Mouse (Mus musculus): ENCODE measurements around the gene Rgs3. TPM values are rescaled to one million over a fixed set of nuclear protein-coding genes. Genes with fewer than 3 reads are reported as not detected.

Gene Rgs3
- polyA plus RNA-seq, 1 experiment from 2014 or later: 37.0 TPM

DNA sequence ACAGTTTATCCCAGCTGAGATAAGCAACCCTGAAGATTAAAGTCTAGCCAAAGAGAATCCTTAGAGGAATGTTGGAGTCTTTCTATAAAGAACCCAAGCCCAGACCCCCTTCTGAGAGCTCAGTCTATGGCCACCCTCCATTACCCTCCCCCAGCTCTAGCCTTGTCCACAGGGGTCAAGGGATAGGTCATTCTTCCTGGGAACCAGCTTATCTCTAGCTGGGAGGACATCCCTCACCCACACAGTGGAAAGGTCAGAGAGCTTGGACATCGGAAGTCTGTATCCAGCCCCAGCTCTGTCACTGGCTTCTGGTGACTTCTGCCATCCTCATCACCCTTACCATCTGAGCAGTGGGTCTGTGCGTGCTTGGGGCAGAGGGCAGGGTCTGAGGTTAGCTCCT, 75.2 kb downstream of the Rgs3 start:
- Histone ChIP-seq H3K4me2 (no peak overlapping the region), H3K9me3 (ENCODE audit: low read depth, low read length) (no peaks in the 10 kb centered on the region), H3K27me3 (ENCODE audit: insufficient read depth, low read length) (no peaks in the 10 kb centered on the region), H3K4me1 (ENCODE audit: insufficient read depth) (peaks cover 15% of the 10 kb centered on the region), H3K4me3 (ENCODE audit: low read depth, low read length) (no peak overlapping the region), H3K27ac (ENCODE audit: low read depth) (peak overlapping the region; percentile 30; the same call in 1 of the 2 replicates), H3K36me3 (ENCODE audit: insufficient read depth) (0 out of 2 replicates have a peak, but pooled peaks cover 6% of the 10 kb centered on the region), H3K9ac (no peak overlapping the region)
- 37% methylated on average over 2 of the region's 2 CpGs for WGBS
- TF ChIP-seq CTCF (IDR thresholded peaks at IDR 0.05; ENCODE audit: low read depth): no peak
- DNase-seq (no peak), ATAC-seq (ENCODE audit: insufficient read depth) (no peak)

DNA sequence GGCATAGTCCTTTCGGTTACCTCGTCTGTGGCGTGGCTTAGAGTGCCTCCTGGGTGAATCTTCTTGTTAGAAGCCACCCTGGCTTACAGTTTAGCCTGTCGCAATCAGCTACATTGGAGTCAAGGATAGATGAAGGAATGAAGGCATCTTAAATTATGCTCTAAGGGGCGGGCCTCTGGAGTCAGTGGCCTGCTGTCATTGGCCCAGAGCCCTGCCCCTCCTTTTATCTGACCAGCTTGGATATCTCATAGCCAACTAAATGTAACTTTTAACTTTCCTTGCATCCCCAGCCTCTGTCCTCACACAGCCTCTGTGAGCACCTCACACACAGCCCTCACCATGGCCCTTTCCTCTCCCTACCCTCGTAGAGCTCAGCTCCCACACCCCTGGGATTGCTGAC, 76.4 kb downstream of the Rgs3 start:
- Histone ChIP-seq H3K4me1 (ENCODE audit: insufficient read depth) (peaks cover 19% of the 10 kb centered on the region), H3K4me2 (no peak overlapping the region), H3K27me3 (ENCODE audit: insufficient read depth, low read length) (no peaks in the 10 kb centered on the region), H3K9me3 (ENCODE audit: low read depth, low read length) (no peaks in the 10 kb centered on the region), H3K9ac (no peak overlapping the region), H3K36me3 (ENCODE audit: insufficient read depth) (0 out of 2 replicates have a peak, but pooled peaks cover 11% of the 10 kb centered on the region), H3K4me3 (ENCODE audit: low read depth, low read length) (no peak overlapping the region), H3K27ac (ENCODE audit: low read depth) (no peak overlapping the region)
- TF ChIP-seq CTCF (IDR thresholded peaks at IDR 0.05; ENCODE audit: low read depth): no peak
- 73% methylated on average over 6 of the region's 6 CpGs for WGBS
- ATAC-seq (ENCODE audit: insufficient read depth): peak; percentile 33; the same call in 1 of the 2 replicates
- peak; percentile 33 for DNase-seq

DNA sequence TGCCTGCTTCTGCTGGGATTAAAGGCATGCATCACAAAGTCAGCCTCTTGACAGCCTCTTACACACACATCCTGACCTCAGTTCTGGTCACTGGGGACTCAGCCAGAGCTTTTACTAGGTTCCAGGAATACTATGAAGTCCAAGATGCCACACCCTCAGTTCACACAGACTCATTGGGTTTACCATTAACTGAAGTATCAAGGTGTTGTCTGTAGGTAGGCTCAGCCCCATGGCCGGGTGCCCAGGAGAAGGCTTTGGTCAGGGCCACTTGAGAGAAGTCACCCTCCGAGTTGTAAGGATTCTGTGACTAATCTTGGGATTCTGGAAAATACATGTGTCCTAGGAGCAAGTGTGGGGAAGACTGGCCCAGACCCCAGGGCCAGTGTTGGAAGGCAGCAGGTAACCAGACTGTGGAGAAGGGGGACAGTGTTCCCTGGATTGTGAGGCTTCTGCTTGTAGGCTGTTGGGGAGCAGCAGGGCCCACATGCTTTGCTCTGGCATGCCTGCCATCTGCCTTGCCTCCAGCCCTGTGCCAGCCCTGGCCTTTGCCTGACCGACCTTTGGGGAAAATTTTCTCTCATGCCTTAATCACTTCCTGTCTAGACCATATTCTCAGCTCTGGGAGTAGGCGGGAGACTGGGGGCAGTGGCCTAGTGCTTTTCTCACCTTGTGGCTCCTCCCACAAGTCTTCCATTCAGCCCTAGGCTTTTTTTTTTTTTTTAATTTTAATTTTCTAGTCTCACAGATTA, 78.4 kb downstream of the Rgs3 start:
- peaks cover 25% of the 10 kb centered on the region for H3K4me1 ChIP-seq (ENCODE audit: insufficient read depth)
- no peak for DNase-seq

DNA sequence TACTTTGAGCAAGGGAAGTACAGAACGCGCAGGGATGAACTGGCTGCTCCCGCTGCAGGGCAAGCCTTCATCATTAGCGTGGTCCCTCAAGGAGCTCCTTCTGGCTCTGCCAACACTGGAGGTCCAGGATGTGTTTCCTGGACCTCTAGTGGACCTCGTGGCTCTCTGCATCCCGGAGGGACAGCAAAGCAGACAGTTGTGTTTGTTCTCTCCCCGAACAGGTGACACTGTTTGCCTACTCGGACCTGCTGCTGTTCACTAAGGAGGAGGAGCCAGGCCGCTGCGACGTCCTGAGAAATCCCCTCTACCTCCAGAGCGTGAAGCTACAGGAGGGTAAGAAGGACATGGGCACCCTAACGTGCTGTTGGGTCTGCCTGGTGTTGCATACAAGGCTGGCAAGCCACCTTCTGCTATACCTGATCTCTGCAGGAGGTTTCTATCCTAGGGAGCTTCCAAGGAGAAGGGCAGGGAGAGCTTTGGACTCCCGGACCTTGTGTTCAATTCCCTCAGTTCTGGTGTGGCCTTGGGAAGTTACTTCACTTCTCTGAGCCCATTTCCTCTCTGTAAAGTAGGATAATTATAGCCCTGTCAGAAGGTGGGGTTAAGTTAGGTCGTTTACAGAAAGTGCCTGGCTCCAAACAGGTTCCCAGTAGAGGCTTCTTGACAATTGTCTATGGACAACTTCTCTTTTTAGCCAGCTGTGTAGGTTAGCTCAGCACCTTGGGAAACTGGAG, 81.0 kb downstream of the Rgs3 start:
- H3K36me3 ChIP-seq (ENCODE audit: insufficient read depth): peaks cover 16% of the 10 kb centered on the region; the same call in 1 of the 2 replicates
- no peak overlapping the region for H3K9ac ChIP-seq
- ATAC-seq (ENCODE audit: insufficient read depth) (no peak), DNase-seq (no peak)
- peak overlapping the region; percentile 27; the same call in 1 of the 2 replicates for H3K27ac ChIP-seq (ENCODE audit: low read depth)
- WGBS: 54% methylated on average over 15 of the region's 15 CpGs
- H3K27me3 ChIP-seq (ENCODE audit: insufficient read depth, low read length): no peaks in the 10 kb centered on the region
- TF ChIP-seq CTCF (IDR thresholded peaks at IDR 0.05; ENCODE audit: low read depth): peak; percentile 26; the same call in 1 of the 2 replicates
- no peaks in the 10 kb centered on the region for H3K9me3 ChIP-seq (ENCODE audit: low read depth, low read length)
- H3K4me1 ChIP-seq (ENCODE audit: insufficient read depth): peaks cover 12% of the 10 kb centered on the region
- no peak overlapping the region for H3K4me2 ChIP-seq
- no peak overlapping the region for H3K4me3 ChIP-seq (ENCODE audit: low read depth, low read length)

More for the DNA sequence above, 78.4 kb downstream of the Rgs3 start:
- no peak for ATAC-seq (ENCODE audit: insufficient read depth)
- 62% methylated on average over 4 of the region's 4 CpGs for WGBS
- Histone ChIP-seq H3K27ac (ENCODE audit: low read depth) (no peak overlapping the region), H3K9ac (no peak overlapping the region), H3K36me3 (ENCODE audit: insufficient read depth) (0 out of 2 replicates have a peak, but pooled peaks cover 12% of the 10 kb centered on the region), H3K4me3 (ENCODE audit: low read depth, low read length) (no peak overlapping the region), H3K9me3 (ENCODE audit: low read depth, low read length) (no peaks in the 10 kb centered on the region), H3K27me3 (ENCODE audit: insufficient read depth, low read length) (no peaks in the 10 kb centered on the region), H3K4me2 (no peak overlapping the region)
- TF ChIP-seq CTCF (IDR thresholded peaks at IDR 0.05; ENCODE audit: low read depth): no peak

GRCm38 (mm10) chr4:62641230-62641589, 81.6 kb downstream of the Rgs3 start:
- H3K4me2 ChIP-seq: no peak overlapping the region
- H3K27me3 ChIP-seq (ENCODE audit: insufficient read depth, low read length): no peaks in the 10 kb centered on the region
- peaks cover 12% of the 10 kb centered on the region for H3K4me1 ChIP-seq (ENCODE audit: insufficient read depth)
- no peak overlapping the region for H3K9ac ChIP-seq
- H3K27ac ChIP-seq (ENCODE audit: low read depth): peak overlapping the region; percentile 27; the same call in 1 of the 2 replicates
- WGBS: 20% methylated on average over 11 of the region's 11 CpGs
- no peak for ATAC-seq (ENCODE audit: insufficient read depth)
- H3K4me3 ChIP-seq (ENCODE audit: low read depth, low read length): no peak overlapping the region
- peak; percentile 34 for DNase-seq
- H3K9me3 ChIP-seq (ENCODE audit: low read depth, low read length): no peaks in the 10 kb centered on the region
- H3K36me3 ChIP-seq (ENCODE audit: insufficient read depth): peaks cover 16% of the 10 kb centered on the region; the same call in 1 of the 2 replicates
- TF ChIP-seq CTCF (IDR thresholded peaks at IDR 0.05; ENCODE audit: low read depth): no peak

- peaks cover 12% of the 10 kb centered on the region for H3K4me1 ChIP-seq (ENCODE audit: insufficient read depth)
Measured at GRCm38 (mm10) chr4:62641656-62642055, 82.0 kb downstream of the Rgs3 start.

GRCm38 (mm10) chr4:62643401-62643800, 83.8 kb downstream of the Rgs3 start:
- peak; percentile 15; the same call in 1 of the 2 replicates for ATAC-seq (ENCODE audit: insufficient read depth)
- peaks cover 16% of the 10 kb centered on the region; the same call in 1 of the 2 replicates for H3K36me3 ChIP-seq (ENCODE audit: insufficient read depth)
- no peaks in the 10 kb centered on the region for H3K9me3 ChIP-seq (ENCODE audit: low read depth, low read length)
- H3K4me1 ChIP-seq (ENCODE audit: insufficient read depth): peaks cover 12% of the 10 kb centered on the region
- H3K9ac ChIP-seq: no peak overlapping the region
- no peak for TF ChIP-seq CTCF (IDR thresholded peaks at IDR 0.05; ENCODE audit: low read depth)
- DNase-seq: no peak
- H3K4me3 ChIP-seq (ENCODE audit: low read depth, low read length): no peak overlapping the region
- H3K4me2 ChIP-seq: no peak overlapping the region
- no peaks in the 10 kb centered on the region for H3K27me3 ChIP-seq (ENCODE audit: insufficient read depth, low read length)
- H3K27ac ChIP-seq (ENCODE audit: low read depth): no peak overlapping the region
- 76% methylated on average over 8 of the region's 8 CpGs for WGBS

More at GRCm38 (mm10) chr4:62641656-62642055, 82.0 kb downstream of the Rgs3 start:
- Histone ChIP-seq H3K9ac (no peak overlapping the region), H3K36me3 (ENCODE audit: insufficient read depth) (peaks cover 16% of the 10 kb centered on the region; the same call in 1 of the 2 replicates), H3K4me3 (ENCODE audit: low read depth, low read length) (no peak overlapping the region), H3K27me3 (ENCODE audit: insufficient read depth, low read length) (no peaks in the 10 kb centered on the region), H3K9me3 (ENCODE audit: low read depth, low read length) (no peaks in the 10 kb centered on the region), H3K27ac (ENCODE audit: low read depth) (0 out of 2 replicates have a peak overlapping the region, but pooled peaks have one; percentile 27), H3K4me2 (no peak overlapping the region)
- ATAC-seq (ENCODE audit: insufficient read depth) (no peak), DNase-seq (no peak)
- WGBS: 56% methylated on average over 3 of the region's 3 CpGs
- TF ChIP-seq CTCF (IDR thresholded peaks at IDR 0.05; ENCODE audit: low read depth): no peak

All from lung, embryonic 14.5 days (tissue).